Mouse (Mus musculus) right cerebral cortex, postnatal 4 days (tissue): Measurements from ENCODE around the gene Gatb.
"Not testable (repeated sequence)": the region's sequence is repeated elsewhere in the genome, so short reads cannot be mapped to it uniquely, and the experiment has no call there.

Experiments used
- DNase-seq: peaks from one replicate; pipeline ENCODE4 v3.0.0-alpha.2; 2022

Gene Gatb

DNA sequence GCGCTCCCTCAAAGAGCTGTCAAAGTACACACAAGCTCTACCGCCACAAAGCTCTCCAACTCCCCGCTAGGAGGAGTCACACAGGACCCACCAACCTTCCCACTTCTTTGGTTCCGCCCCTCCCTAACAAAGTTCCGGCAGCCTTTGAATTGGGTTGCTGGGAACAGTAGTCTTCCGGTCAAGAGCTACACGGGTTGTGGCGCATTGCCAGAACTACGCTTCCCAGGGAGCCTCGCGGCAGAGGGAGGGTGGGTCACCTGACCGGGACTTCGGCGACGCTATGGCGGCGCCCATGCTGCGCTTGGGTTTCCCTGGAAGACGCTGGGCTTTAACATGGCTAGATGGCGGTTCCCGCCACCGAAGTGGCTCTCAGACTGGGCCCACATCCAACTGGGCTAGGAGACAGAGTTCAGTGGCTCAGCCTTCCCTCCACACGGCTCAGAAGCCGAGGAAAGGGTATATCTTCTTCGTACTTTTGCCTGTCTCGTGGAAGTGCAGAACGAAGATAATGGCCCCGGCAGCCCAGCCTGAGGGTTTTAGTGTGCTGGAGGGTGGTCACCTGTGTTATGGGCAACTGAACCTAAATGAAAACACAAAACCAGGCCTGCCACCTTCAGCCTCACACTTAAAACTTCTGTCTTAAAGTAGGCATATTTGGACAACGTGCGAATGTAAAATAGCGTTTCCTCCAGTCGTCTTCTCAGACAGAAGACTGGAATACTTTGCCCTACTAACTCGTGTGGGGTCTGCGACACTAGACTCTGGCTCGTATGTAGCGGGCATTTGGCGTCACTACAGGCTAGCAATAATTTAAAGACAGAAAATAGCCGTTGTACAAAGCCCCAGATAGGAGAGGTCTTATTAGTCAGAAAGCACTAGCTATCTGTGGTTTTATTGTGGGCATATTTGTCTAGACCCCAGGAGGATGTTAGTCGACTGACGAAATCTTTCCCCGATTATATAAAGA lies at the start of gene Gatb:
Gene Gatb (plus strand): TSS at position 256 of the 967 bp plus-strand sequence.
- peak; percentile 100 for DNase-seq

DNA sequence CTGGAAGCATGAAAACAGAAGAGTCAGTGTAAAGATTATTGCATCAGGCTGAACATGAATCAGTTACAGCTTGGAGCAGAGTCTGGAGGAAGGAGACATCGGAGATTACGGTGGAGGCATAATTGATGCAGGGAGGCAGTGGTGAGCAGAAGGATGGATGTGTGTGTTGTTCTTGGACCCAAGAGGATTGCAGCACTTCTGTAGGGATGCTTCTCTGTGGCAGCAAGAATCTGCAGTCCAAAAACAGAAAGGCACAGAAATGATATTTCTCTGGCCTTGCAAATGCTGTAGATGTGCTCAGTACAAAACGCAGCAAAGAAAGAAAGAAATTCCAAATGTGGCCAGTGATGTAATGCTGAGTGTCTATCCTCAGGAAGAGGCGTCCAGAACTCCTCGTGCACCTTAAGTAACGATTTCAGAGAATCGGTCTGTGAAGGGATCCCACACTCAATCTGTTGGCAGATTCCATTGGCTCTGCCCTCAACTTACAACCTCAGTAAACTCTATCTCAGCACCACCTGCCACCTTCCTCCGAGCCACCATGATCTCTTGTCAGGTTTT lies 43.2 kb upstream of the Gatb start:
- no peak for DNase-seq

DNA sequence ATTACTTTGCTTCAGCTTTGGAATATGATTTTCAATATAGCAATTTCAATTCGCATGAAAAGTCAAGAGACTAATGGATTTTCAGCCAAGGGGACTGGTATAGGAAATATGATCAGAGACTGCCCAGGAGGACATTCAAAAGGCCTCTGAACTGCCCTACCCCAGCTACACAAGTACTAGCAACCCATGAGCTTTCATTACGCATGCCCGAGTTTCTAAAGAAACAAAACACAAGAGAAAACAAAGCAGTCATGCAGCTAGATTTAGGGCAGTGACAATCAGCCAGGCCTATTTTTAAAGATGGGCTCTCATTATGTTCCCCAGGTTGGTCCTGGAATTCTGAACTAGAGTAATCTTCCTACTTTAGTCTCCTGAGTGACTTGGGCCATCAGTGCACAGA lies 41.5 kb upstream of the Gatb start:
- no peak for DNase-seq

DNA sequence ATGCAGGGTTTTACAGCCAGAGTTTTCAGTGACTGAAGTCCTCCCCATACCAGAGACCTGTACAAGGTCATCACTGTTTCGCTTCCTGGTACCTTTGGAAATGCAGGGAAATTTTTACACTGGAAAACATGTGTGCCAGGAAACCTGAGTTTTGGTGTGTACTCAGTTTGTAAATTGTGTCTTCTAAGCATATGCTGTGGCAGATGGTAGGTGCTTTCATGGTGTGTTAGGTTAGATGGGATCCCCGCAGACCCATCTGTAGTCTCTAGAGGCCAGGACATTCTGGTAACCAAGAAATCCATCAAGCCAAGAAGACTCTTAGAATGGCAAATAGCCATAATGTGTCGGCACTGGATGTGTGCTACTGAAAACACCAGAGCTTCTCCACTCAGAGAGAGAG lies 38.9 kb upstream of the Gatb start:
- no peak for DNase-seq

DNA sequence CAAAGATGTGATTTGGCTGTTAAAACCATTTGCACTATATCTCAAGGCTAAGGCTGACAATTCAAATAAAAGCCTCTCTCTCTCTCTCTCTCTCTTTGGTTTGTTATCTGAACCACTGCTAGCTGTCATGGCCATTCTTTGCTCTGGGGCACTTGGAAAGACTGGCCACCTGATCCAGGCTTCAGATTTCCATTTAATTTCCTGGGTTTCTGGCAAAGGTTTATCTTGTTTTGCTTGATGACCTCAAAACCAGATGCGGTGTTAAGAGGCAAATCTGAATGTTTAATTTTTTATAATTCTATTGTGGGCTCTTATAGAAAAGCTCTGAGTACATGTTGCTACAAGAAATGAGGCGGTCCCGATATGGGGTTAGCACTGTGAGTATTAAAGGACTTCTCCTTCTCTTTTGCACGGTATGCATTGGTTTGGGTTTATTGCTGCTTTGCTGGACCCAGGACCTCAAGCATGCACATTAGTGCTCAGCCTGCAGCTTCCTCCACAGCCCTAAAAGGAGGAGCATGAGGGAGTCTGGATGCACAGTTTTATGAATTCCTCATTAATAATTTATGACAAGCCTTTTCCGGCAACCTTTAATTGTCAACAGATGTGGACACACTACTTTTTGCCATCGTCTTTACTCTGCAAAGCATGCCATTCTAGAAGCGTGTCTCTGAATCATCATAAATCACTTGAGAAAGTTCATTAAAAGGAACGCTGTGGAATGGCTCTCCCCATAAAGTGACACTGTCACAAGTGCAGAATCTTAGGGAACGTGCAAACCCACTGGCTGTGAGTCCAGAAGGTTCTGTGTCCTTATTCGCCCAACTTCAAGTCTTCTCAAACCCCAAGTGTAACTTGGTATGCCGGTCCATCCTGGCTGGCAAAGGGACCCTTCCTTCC lies 38.0 kb upstream of the Gatb start:
- DNase-seq: no peak

DNA sequence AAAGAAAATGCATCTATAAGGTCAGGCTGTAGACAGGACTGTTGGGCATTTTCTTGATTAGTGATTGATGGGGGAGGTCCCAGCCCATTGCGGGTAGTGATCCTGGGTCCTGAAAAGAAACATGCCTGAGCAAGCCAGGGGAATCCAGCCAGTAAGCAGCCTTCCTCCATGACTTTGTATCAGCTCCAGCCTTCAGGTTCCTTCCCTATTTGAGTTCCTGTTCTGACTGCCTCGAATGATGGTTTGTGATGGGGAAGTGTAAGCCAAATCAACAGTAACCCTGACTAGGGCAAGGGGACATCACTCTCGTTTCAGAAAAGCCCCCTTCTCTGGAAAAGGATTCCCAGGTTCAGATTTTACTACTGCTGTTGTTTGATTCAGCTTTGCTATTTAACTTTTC lies 31.2 kb upstream of the Gatb start:
- DNase-seq: no peak

DNA sequence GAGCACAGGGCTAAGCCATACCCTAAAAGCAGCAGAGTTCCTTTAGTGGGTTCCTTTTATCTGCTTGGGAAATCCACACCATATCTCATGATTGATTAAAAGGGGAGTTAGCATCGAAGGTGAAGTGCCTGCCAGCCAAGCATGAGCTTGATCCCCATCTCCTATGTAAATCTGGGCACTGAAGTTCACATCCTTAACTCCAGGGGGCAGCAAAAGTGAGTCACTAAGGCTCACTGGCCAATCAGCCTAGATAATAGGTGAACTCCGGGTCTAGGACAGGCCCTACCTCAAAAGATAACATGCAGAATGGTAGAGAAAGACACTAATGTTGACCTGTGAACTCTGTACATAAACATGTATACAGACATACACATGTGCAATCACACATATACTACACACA lies 30.3 kb upstream of the Gatb start:
- no peak for DNase-seq

DNA sequence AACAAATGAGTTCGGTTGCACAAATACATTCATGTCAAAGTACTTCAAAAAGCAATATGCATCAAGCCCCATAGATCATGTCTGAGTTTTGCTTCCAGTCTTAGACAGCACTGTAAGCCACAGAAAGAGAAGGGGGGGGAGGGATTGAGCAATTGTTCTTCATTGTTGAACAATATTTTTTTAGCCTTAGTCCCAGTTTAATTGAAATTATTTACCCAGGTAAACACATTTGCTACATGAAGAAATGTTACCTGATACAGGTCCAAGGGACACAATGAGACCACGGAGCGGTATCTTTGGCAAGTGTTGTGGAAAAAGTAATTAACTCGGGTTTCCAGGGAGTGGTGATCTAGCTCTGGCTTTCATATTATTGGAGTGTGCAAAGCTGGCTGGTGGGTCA lies 23.6 kb upstream of the Gatb start:
- DNase-seq: no peak

DNA sequence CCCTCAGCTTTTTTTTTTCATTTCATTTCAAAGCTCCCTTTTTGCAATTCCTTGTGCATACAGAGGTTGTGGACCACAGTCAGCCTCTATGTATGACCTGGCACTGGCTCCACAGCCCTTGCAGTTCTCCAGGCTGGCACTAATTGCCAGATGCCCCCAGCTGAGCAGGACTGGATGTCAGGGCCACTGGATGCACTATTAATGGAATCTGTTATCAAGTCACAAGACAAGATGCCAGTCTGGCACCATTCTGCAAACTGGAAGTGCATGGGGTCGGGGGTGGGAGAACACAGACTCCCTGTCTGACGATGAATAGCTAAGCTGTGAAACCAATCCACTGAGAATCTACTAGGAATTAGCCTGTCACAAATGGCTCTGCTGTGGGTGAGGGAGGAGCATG lies 22.6 kb upstream of the Gatb start:
- DNase-seq: no peak

DNA sequence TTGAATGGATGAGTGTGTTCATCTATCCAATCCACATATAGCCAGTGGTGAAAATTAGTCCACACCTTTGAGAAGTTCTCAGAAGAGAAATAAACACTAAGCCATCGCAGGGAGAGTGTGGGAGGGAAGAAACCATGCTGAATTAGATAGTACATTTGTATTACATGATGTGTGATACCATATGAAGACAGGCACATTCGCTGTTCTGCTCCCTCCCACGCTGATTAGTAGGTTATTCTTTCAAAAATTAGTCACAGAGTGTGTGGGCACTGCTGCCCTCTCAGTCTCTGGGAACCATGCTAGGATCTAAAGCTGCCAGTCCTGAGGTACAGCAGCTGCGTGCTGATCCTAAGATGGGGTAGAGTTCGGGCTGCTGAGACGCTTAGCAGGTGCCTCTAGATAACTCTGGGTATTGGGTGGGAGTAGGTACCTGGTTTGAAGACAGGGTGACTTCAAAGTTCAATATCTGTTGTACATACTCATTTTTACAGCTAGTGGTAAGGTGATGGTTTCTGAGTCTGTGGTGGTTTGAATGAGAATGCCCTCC lies 20.1 kb upstream of the Gatb start:
- no peak for DNase-seq

DNA sequence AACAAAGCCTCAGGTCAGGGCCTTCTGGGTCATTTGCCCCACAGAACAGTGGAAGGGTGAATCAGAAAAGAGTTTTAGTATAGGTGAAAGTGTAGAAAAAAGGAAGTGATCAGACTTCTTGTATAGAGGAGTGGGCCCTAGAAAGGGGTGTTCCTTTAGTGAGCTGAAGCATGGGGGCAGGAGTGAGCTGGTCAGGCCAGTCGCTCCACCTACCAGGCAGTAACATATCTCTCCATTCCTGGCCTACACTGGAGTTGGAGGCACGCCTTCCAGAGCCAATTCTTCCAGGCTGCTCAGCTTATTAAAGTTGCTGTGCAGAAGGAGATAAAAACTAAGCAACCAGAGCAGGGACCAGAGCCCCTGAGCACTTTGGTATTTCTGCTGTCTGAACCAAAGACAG lies 9.3 kb upstream of the Gatb start:
- no peak for DNase-seq

DNA sequence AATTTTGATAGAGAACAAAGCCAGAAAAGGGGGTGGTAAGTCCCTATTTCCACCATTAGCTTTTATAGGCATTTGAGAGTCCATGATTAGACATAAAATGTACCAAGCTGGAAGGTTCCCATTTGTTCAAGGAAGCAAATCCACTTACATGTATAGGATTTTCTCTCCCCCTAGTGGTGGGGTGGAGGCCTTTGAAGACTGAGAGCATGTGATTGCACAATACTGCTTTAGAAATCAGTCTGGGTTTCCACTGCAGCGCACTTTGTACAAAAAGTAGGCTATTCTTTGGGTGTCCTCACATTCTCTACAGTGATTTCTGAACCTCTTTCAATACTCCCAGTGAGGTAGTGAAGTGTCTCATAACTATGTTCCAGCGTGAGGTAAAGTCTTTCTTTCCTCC lies 2.6 kb upstream of the Gatb start:
- peak; percentile 31 for DNase-seq

DNA sequence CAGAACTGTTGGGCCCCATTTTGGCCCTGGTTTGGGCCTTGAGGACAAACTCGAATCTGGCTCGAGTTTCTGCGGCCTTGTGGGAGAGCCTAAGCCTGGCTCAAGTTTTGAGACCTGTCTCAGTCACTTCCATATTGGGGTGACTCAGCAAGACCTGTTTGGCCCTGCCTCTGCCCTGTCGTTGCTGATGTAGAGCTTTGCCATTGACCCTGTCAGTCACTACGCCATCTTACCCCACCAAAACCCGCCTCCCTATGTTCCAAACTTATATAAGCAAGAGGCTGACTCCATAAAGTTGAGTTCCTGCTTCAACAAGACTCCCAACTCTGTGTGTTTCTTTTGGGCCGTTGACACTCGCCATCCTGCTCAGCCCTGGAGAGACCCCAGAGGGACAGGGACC lies 1.4 kb upstream of the Gatb start:
- DNase-seq: not testable (repeated sequence)

DNA sequence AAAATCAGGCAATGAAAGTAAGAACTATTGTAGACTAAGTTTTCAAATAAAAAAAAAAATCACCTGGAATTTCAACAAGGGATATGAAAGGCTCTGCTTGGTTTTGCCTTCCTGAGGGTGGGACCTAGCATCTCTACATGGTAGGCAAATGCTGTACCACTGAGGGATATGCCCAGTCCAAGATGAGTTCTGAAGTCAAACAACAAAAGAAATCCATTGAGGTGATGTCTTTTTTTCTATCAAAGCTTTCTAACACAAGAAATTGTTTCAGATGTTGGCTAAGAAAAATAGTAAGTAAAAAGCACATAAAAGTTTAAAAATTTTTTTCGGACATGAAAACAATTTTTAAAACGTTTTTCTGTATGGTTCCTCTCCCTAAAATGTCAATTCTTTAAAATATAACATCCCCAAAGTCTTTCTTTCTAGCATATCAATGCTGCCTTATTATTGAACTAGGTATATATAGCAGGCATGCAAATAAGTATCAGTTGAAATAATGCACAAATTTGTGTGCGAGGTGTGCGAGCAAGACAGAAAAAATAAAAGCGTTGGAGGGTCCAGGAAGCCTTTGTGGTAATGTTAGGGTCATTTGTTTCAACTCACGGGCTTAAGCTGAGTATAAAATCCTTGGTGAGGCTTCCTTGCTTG lies 579 bp upstream of the Gatb start:
- DNase-seq: no peak

DNA sequence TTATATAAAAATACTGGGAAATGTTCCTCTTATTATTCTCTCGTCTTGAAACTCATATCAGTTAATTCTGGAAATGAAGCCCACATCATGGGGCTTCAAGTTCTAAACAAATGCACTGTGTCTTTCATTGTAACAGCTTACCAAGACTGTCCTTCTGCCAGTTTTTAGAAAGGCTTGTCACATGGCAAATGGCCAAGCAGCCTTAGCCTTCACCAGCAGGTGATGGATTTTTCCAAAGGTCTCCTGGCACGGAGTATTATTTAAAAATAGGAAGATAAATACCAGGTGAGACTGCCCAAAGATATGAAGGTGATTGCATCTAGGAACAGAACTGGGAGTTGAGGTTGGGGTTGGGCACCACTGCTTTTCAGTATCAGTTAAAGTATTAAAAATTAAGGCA lies 8.8 kb downstream of the Gatb start:
- no peak for DNase-seq

DNA sequence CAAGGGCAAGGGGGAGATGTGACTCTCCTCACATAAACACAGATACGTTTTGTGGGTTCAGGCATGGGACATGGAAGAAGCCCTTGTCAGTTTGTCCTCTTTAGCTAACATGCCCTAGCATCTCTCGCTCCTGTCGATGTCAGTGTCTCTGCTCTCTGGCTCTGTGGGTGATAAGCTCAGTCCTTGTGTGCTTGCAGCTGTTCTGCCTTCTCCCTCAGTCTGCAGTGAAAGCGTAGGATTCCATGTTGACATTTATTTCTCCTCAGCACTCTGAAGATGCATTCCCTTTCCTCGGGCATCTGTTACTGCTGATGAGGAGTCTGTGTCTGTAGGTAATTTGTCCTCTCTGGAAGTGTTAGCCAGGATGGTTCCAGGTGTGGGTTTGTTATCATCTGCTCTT lies 9.3 kb downstream of the Gatb start:
- no peak for DNase-seq

DNA sequence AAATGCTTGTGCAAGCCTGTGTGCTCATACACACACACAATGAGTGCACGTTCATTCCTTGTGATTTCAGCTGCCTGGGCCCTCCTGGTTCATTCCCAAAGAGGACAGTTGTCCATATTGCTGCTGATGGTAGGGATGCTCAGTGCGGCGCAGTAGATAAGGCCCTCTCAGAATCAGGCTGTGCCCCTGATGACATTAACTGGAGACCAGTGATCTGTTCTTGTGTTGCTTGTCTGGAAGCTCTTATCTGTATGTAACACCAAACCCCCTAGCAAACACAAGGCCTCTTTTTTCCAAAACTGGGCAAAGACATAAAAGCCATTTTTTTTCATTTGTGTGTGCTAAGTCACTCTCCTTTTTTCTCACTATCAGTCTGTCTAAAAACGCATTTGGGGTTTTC lies 11.0 kb downstream of the Gatb start:
- DNase-seq: no peak

DNA sequence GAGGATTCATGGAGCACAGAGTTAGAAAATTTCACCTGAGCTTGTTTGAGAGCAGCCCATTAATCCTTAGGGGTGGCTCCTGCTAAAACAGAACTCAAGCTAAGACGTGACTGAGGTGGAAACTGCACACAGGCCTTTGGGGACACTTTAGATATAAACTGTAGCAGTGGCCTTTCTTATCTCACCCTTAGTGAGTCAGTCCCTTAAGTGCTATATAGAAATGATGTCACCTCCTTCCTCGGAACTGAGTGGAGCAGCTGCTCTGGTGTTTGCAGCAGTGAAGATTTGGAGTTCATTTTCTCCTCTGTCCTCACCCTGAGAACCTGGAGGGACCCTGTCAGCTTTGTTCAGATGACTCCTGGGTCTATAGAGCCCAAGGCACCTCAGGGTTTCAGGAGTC lies 14.8 kb downstream of the Gatb start:
- no peak for DNase-seq

DNA sequence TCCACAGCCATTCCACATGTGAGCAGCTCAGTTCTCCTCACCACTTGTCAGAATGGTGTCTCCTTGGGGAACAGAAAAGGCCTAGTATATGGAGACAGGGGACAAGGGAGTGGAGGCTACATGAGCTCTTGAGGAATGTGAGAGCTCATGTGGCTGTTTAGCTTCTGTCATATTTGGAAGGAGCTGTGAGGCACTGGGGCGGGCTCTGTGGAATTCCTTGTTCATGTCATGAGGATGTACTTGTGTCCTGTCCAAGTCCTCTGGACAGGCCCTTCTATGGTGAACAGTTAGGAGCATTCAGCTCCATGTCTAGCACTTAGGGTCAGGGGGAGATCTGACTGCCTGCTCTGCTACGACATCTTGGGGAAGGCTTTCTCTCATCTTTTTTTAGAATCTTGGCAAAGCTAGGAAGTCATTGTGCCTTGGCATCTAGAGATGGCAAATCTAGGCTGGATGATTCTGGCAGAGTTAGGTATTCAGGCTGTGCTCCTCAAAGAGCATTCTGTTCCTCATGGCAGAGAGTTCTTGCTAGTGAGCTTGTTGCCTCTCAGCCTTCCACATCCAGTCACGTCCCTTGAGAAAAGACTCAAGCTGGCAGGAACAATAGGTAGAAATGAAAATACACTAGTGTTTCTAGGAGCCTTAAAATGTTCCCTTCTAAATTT lies 16.3 kb downstream of the Gatb start:
- DNase-seq: no peak

DNA sequence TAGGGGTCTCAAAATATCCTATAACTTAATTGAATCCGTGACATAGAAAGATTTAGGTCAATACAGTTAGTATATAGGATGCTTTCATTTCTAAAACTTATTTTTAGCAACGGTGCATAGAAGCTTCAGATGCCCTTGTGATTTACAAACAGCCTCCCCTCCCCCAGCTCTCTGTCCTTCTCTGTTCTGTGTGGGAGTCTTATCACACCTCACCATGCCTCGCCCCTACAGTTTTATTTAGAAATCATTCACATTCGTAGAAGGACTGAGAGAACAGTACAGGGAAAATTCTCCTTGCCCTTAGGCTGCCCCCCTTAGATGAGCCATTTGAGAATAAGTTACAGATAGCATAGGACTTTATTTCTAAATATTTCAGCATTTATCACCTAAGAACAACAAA lies 18.1 kb downstream of the Gatb start:
- DNase-seq: no peak

DNA sequence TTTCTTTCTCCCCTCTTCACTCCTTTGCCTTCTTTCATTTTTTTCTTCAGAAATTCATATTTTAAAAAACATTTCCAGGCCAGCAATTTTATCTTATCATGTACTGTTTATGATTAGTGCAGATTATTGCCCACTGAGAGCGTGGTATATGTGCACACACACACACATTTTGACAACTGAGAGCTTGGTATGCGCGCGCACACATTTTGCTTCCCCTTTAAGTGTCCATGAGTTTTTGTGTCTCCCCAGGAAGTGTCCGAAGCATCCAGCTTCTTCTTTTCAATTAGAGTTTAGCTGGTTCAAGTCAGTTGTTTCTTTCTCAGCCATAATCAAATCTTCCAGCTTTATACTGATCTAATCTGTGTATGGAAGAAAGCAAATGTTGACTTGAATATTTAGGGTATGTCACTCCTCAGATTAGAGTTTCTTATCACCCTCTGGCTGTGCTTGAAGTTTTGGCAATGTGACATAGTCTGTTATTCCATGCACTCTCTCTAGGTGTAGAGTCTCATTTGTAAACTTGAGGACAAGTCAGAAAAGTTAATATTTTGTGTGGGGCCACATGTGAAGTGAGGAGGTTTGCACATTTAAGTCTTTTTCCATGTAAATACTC lies 18.8 kb downstream of the Gatb start:
- no peak for DNase-seq

DNA sequence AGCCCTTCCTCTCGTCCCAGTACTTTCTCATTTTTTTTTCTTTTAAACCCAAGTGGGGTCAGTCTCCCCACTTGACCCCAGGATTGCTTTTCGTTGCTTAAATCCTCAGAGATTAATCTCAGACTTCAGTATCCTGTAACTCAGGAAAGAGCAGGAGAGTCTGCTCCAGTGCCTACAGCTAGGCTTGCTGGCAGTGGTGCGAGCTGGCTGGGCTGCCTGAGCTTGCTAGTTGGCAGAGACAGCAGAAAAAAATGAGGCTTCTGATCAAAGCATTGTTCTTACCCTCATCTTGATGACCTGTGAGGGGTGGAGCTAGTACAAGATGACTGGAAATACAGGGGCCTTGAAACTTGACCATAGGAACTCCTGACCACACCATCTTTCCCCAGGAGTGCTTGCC lies 20.5 kb downstream of the Gatb start:
- no peak for DNase-seq
